Mouse (Mus musculus) liver, embryonic 14 days (tissue): Measurements from ENCODE around the gene Zfp960. TPM values are rescaled to one million over a fixed set of nuclear protein-coding genes. Genes with fewer than 3 reads are reported as not detected.

Experiments
- polyA plus RNA-seq: library from polyadenylated mRNA; depleted of rRNA; stranded (reverse); fragments of >200 nt; gene quantifications from 2 replicates; pipeline ENCODE4 v1.2.3, GENCODE M21; 2012; rRNA removed

The Zfp960 gene
- polyA plus RNA-seq = 0.46 and 0.55 TPM in 2 replicates

GRCm38 (mm10) chr17:17063628-17064494 lies at the start of gene Zfp960:
Zfp960 (plus strand) TSS chr17:17064113.

GRCm38 (mm10) chr17:17120830-17121502 lies 57.1 kb downstream of the Zfp960 start, which contains the start of gene Zfp97:
Zfp97 (plus strand) TSS chr17:17121415.

Other genes with a start within 250 kb of the Zfp960 start
- 1.0 TPM in 2 replicates for gene Zfp97, start 57.3 kb downstream of the Zfp960 start, polyA plus RNA-seq